Mouse (Mus musculus): ENCODE data around the gene Slc35d2.

DNA sequence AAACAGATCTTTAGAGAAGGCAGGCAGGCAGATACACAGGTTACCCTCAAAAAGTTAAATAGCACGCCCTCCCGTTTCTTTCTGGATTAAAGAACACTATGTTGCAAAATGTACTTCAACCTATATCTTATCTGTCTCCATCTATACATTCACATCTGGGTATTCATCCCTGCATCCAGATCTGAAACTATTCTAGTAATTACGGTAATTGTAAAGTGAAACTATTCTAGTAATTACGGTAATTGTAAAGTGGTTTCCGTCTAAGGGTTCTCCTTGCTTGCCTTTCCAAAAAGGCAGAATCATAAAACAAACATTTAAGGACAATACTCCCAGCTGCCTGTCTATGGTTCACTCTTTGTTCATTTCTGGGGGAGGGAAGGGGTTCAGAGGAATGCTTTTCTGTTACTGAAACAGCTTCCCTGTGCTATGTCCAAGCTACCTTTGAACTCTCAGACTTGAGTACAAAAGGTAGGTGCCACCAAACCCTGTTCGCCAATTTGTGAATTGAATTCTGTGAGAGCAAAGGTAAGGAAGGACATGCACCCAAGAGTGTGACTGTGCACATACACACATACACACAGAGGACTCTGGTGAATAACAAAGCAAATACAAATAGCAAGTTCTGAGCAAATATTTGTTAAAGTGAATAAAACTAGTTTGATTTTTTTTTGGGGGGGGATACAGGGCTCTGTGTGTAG is 5.5 kb downstream of the Slc35d2 start:
- no peak for TF ChIP-seq GATA1 (IDR thresholded peaks at IDR 0.05; ENCODE audit: low read length)
- TF ChIP-seq TAL1 (IDR thresholded peaks at IDR 0.05; ENCODE audit: low read length), result no peak
